Mouse (Mus musculus): Measurements from ENCODE around the gene Mrpl21.

Gene Mrpl21

GRCm38 (mm10) chr19:3282572-3283467 is at the start of gene Mrpl21, which contains the start of gene Ighmbp2:
Gene Mrpl21 (plus strand): TSS chr19:3282901.
Gene Ighmbp2 (minus strand): TSS chr19:3283017.
- peak; percentile 85 for DNase-seq (ENCODE audit: low read depth)

- no peak for DNase-seq (ENCODE audit: low read depth)
These were observed 22.7 kb upstream of the Mrpl21 start for GRCm38 (mm10) chr19:3260016-3260415.

DNA sequence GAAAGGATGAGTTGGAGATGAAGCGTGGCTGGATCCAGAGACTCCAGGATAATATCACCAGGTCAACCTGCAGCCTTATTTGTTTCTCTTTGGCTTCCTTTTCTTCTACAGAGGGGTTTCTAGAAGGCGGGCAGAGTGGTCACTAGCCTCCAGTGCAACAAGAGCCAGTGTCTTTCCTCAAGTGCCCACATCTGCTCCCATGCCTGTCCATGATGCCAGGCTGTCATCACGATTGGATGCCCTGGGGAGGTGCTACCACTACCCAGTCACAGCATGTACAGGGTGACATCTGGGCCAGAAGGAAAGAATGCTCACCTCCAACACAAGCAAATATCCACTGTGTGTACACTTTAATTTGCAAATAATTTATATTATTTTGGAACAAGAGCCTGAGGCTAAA is 22.1 kb upstream of the Mrpl21 start:
- no peak for DNase-seq (ENCODE audit: low read depth)

GRCm38 (mm10) chr19:3261336-3261735 is 21.4 kb upstream of the Mrpl21 start:
- no peak for DNase-seq (ENCODE audit: low read depth)

- DNase-seq (ENCODE audit: low read depth) = no peak
These were observed 20.8 kb upstream of the Mrpl21 start for GRCm38 (mm10) chr19:3261764-3262525.

GRCm38 (mm10) chr19:3264348-3264747 is 18.4 kb upstream of the Mrpl21 start:
- no peak for DNase-seq (ENCODE audit: low read depth)

- DNase-seq (ENCODE audit: low read depth) = no peak
These were observed 17.5 kb upstream of the Mrpl21 start for GRCm38 (mm10) chr19:3265180-3265579.

- DNase-seq (ENCODE audit: low read depth) = no peak
These were observed 16.6 kb upstream of the Mrpl21 start for GRCm38 (mm10) chr19:3266136-3266535.

DNA sequence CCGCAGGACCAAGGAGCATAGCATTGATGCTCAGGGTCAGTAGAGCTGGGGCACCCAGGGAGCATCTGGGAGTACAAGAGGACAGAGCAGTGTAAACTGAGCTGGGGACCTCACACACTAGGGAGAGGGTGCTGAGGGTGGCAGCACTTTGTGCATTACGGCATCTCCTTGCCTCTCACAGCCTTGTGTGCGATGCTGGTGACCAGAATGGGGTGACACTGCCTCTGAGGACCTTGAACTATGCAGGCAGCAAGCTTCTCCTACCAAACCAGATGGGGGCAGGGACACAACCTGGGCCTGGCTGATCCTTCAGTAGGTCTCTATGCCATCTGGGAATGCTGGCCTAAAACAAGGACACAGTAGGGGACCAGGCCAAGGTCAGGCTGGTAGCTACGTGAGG is 16.0 kb upstream of the Mrpl21 start:
- DNase-seq (ENCODE audit: low read depth) = no peak

- DNase-seq (ENCODE audit: low read depth) = no peak
These were observed 15.4 kb upstream of the Mrpl21 start for GRCm38 (mm10) chr19:3267340-3267739.

DNA sequence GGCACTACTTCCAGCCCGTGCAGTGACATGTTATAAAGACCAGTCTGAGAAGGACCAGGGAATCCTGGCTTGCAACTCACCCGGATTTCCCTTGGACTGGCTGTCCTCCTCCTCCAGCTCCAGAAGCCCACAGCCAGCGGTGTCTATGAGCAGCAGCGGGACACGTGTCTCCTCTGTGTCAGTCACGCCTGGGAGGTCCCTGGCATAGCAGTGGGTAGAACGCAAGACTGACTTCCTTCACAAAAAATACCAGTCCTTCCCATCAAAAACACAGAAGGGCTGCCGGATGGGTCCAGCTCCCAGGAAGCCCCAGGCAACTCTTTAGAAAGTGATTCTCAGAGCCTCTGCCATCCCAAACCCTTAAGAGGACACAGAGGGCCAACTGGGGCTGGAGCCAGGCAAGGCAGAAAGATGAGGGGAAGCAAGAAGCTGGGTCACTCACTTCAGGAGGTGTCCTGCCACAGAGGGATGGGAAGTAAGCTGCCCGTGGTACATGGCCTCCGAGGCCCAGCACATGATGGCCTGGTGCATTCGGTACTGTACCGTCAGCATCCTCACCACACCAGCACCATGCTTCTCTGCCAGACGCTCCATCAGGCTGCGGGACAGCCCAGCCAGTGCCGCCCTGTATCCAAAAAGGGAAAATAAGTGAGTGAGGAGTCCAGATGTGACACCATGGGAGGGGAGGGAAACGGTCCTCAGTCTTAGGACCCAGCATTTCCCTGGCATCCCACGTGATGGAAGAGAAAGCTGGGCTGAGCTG is 14.3 kb upstream of the Mrpl21 start:
- DNase-seq (ENCODE audit: low read depth) = no peak

DNA sequence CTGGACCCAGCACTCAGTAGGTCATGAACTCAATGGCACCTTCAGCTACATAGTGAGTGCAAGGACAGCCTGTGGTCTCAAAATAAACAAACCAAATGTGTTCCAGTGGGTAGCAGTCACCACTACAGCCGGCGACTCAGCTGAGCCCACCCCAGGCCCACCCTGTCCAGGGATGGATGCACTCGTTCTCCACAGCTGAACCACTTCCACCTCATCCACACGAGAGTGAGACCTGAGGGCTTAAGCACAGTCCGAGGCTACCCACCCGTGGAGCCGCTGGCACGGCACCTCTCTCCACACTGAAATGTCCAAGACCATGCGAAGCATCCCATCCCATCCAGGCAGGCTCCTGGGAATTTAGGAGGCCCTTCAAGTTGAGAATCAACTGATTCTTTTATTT is 13.4 kb upstream of the Mrpl21 start:
- no peak for DNase-seq (ENCODE audit: low read depth)

DNA sequence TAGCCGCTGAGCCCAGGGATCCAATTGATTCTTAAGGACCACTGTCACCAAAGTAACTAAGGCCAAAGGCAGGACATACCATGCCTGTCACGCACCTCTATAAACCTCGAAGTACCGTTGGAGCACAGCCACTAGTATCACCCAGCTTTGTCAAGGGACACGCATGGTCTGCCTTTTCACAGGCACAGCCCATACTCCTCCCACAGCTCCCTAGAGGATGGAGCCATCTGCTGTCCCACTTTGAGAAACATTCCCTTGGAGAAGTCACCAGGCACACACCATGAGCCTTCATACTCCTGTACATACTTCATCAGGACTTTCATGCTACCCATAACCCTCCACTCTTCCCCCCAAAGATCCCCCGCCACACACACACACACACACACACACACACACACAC is 12.9 kb upstream of the Mrpl21 start:
- no peak for DNase-seq (ENCODE audit: low read depth)

DNA sequence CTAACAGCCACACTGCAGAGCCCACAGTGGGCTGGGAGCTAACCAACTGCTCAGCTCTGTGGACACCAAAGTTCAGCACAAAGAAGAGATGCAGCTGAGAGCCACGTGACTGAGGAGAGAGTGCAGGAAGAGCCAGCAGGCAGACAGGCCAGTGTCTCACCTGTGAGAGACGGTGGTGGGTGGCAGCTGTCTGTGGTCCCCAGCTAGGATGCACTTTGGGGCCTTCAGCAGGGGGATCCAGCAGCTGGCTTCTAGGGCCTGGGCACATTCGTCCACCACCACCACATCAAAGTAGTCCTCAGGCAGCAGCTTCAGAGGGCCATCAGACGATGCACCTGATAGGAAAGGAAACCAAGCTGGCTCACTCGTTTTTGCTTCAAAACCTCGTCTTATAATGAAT is 11.3 kb upstream of the Mrpl21 start:
- no peak for DNase-seq (ENCODE audit: low read depth)

DNA sequence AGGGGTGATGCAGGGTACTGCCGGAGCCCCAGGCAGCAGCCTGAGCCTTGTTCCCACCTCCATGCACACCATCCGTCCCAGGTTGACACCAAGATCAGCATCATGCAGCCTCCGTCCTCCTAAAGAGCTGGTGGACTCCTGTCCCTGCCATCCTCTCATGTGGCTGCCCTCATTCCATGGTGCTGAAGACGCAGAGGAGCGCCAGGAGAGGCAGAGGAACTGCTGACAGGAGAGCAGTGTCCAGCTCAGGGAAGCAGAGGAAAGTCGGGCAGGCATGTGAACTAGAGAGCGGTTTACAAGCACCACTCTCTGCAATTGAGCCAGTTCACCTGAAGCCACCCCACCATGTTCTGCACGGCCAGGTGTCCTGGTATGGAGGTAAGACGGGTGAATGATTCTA is 9.4 kb upstream of the Mrpl21 start:
- no peak for DNase-seq (ENCODE audit: low read depth)

DNA sequence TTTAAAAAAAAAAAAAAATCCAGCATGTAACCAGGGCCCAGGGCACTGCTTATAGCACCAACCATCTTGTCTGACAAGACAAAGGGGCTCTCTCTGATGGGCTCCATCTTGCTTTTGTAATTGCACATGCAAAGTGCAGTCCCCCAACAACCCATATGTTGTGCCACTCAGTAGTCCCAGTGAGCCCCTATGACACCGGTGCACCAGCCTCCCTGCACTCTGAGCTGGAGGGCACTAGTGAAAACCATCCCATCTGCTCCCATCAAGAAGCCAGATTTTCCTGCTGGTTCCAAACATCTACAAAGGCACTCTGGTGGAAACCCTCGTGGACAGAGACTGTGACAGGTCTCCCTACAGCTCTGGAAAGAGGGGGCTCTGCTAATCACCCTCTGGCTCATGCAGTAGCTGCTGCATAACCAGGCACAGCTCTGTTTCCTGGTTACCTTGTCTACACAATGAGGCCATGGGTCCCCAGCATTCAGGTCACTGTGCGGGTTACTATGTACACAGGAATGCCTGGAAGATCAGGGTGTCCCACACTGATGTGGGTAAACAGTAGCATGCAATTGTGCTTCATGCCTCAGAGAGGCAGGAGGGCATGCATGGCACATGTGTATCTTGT is 6.8 kb upstream of the Mrpl21 start:
- no peak for DNase-seq (ENCODE audit: low read depth)

DNA sequence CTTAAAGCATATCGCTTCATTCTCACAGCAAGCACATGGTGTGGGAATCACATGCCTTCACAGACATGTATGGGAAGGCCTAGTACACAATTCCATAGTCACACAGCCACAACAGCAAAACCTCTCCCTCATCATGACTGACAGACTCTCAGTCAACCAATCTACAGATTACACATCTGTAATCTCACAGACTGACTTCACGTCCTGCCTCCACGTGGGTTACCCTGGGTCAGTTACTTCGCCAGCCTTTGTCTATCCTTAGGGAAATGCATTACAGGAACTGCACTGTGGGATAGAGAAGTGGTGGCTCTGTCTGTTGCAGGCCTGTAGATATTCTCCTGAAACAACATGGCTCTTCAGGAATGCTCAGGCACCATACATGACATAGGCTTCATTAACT is 815 bp upstream of the Mrpl21 start:
- no peak for DNase-seq (ENCODE audit: low read depth)

DNA sequence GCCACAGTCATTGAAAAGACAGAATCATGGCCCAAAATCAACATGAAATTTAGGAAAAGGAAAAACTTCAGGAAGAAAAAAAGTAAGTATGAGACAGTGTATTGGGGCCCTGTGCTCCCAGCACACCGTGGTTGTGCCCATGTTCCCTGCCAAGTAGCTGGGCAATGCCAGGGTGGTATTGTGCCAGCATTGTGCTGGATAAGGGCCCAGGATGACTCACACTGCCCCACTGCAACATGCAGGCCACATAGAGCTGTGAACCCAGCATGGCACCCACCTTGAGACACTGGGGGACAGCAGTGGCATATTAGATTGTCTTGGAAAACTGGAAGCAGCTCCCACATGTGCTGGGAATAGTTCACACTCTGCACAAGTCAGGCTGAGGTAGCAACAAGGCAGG is 6.3 kb downstream of the Mrpl21 start:
- no peak for DNase-seq (ENCODE audit: low read depth)

- peak; percentile 24 for DNase-seq (ENCODE audit: low read depth)
These were observed 9.3 kb downstream of the Mrpl21 start for GRCm38 (mm10) chr19:3292028-3292427.

DNA sequence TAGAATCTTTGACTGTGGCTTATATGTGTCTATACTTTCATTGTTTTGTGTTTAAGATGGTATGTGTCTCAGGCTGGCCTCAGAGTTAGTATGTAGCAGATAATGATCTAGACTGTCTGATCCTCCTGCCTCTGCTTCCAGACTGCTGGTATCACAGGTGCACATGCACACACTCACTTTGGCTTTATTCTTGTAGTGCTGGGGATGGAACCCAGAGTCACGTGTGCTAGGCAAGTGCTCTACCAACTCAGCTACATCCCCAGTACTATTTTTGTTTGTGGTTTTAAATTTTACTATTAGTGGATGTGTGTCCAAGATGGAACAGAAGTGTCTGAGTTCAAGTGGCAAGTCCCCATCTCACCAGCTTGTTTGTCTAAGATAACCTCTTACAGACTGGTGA is 10.3 kb downstream of the Mrpl21 start:
- no peak for DNase-seq (ENCODE audit: low read depth)

- no peak for DNase-seq (ENCODE audit: low read depth)
These were observed 12.5 kb downstream of the Mrpl21 start for GRCm38 (mm10) chr19:3295245-3295644.

DNA sequence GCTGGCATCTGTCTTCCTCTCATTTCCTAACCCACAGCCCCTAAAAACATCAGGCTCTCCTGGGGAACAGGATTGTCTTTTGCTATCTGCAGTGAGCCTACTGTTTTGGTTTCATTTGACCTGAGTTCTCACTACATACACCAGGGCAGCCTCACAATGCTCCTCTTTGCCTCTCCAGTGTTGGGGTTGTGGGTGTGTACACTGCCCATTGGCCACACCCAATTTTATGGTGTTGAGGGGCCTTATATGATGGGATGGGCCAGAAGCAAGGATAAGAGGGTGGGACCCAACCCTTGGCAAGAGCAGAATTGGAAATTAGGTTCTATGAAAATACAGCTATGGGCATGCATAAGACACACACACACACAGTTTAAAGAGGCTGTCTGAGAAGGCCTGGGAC is 14.3 kb downstream of the Mrpl21 start:
- no peak for DNase-seq (ENCODE audit: low read depth)

All from c-Kit-positive CD71-positive TER-119-negative erythroid progenitor cells, embryonic 14.5 days (primary cell).